Mouse (Mus musculus) myocyte (in vitro differentiated cells): Measurements from ENCODE around the gene Sema3b.

Experiments
- CEBPB ChIP-seq: IDR thresholded peaks from 2 replicates; pipeline ENCODE4 v1.6.1; 2011; ENCODE audit warnings: mild to moderate bottlenecking, moderate library complexity; ENCODE audit not compliant: poor library complexity, insufficient read depth, severe bottlenecking
- E2F4 ChIP-seq: IDR thresholded peaks from one replicate; pipeline ENCODE4 v1.6.1; 2011; ENCODE audit warnings: mild to moderate bottlenecking, control low read depth, moderate library complexity; ENCODE audit not compliant: insufficient read depth
- MAX ChIP-seq: IDR thresholded peaks from one replicate; pipeline ENCODE4 v1.6.1; 2011; ENCODE audit warnings: low read depth, mild to moderate bottlenecking, control low read depth
- MYOD1 ChIP-seq, 3 experiments: IDR thresholded peaks; one replicate each; pipeline ENCODE4 v1.6.1; 2011; ENCODE audit warnings: control low read depth in 2 of 3, low read depth in 2 of 3, mild to moderate bottlenecking in 2 of 3, moderate library complexity in 1 of 3; ENCODE audit not compliant: insufficient read length in 2 of 3, control insufficient read depth in 1 of 3
- MYOG ChIP-seq, 3 experiments: IDR thresholded peaks; one replicate each; pipeline ENCODE4 v1.6.1; 2011; ENCODE audit warnings: control low read depth in 2 of 3, low read depth in 2 of 3, mild to moderate bottlenecking in 2 of 3; ENCODE audit not compliant: insufficient read length in 2 of 3, control insufficient read depth in 1 of 3, insufficient read depth in 1 of 3
- POLR2A ChIP-seq: IDR thresholded peaks from one replicate; pipeline ENCODE4 v1.6.1; 2011; ENCODE audit warnings: low read depth, mild to moderate bottlenecking, control low read depth, moderate library complexity; ENCODE audit not compliant: insufficient read length
- POLR2AphosphoS2 ChIP-seq: IDR thresholded peaks from one replicate; pipeline ENCODE4 v1.6.1; 2011; ENCODE audit warnings: low read depth, control low read depth; ENCODE audit not compliant: insufficient read length
- REST ChIP-seq: IDR thresholded peaks from one replicate; pipeline ENCODE4 v1.6.1; 2011; ENCODE audit warnings: mild to moderate bottlenecking, control low read depth, moderate library complexity; ENCODE audit not compliant: insufficient read depth, insufficient read length
- TCF12 ChIP-seq: IDR thresholded peaks from one replicate; pipeline ENCODE4 v1.6.1; 2011; ENCODE audit warnings: mild to moderate bottlenecking, control low read depth; ENCODE audit not compliant: poor library complexity, insufficient read depth, severe bottlenecking
- TCF3 ChIP-seq: IDR thresholded peaks from one replicate; pipeline ENCODE4 v1.6.1; 2011; ENCODE audit warnings: low read depth, control low read depth; ENCODE audit not compliant: insufficient read length
- USF1 ChIP-seq: IDR thresholded peaks from one replicate; pipeline ENCODE4 v1.6.1; 2011; ENCODE audit warnings: low read depth, mild to moderate bottlenecking, control low read depth, moderate library complexity

DNA sequence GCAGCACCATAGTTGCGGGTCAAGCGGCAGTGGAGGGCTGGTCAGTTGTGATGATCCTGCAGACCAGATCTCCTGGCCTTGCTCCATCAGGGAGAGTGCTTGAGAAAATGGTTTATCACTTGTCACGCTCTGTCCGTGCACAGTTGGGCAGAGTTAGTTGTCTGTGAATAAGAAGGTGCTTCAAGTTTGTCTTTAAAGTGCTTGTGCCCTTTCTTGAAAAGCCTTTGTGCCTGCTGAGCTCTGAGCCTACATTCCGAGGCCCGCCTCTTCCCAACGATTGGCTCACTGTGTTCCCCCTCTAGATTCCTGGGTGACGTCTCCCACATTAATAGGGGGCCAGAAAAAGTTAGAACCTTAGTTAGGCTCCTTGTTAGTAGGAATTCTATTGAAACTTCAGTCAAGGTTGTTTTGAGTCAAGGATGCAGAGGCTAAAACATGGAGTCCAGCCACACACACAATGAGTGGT is 57.1 kb downstream of the Sema3b start:
- TF ChIP-seq E2F4, result no peak
- no peak for TF ChIP-seq POLR2A
- TF ChIP-seq USF1, result no peak
- TF ChIP-seq MYOD1 (IDR thresholded peaks at IDR 0.05; ENCODE audit: control insufficient read depth in 1 of 3, insufficient read length in 2 of 3, low read depth in 2 of 3), result no peak
- no peak for TF ChIP-seq TCF12
- TF ChIP-seq TCF3, result no peak
- no peak for TF ChIP-seq MYOG (IDR thresholded peaks at IDR 0.05; ENCODE audit: control insufficient read depth in 1 of 3, insufficient read depth in 1 of 3, insufficient read length in 2 of 3, low read depth in 2 of 3)
- no peak for TF ChIP-seq REST
- TF ChIP-seq CEBPB, result no peak
- TF ChIP-seq MAX, result no peak
- no peak for TF ChIP-seq POLR2AphosphoS2
